Mouse (Mus musculus): ENCODE measurements around the gene Gm11444. TPM values are rescaled to one million over a fixed set of nuclear protein-coding genes. Genes with fewer than 3 reads are reported as not detected.

Gene Gm11444
- polyA plus RNA-seq, 1 experiment from 2014 or later = not detected

Other genes starting within 250 kb of the Gm11444 start
- 1.5 and 1.9 TPM in 2 replicates for gene Tbx2, start 17.8 kb downstream of the Gm11444 start, polyA plus RNA-seq (2015; fragmentation: Nextera tagmentation; extraction: Ambion mirVana)
- 0.21 and 0.31 TPM in 2 replicates for gene Tbx4, start 36.1 kb upstream of the Gm11444 start, polyA plus RNA-seq (2015; fragmentation: Nextera tagmentation; extraction: Ambion mirVana)